Mouse (Mus musculus) brown adipose tissue, adult 24 weeks (tissue): ENCODE measurements around the gene Prkcz. TPM values are rescaled to one million over a fixed set of nuclear protein-coding genes. Genes with fewer than 3 reads are reported as not detected.

ENCODE experiments used
- polyA plus RNA-seq: library from polyadenylated mRNA; stranded (reverse); fragments of >200 nt; gene quantifications from 2 replicates; pipeline ENCODE4 v1.2.4, GENCODE M21; 2012; ENCODE audit not compliant: missing spikeins, insufficient read depth, insufficient read length

Gene Prkcz
- polyA plus RNA-seq, 1 experiment, result not detected

Other genes with a start within 250 kb of the Prkcz start
- gene Ski, start 138.8 kb downstream of the Prkcz start, polyA plus RNA-seq, result 18.9 and 20.2 TPM in 2 replicates
- 18.7 and 21.7 TPM in 2 replicates for gene Faap20, start 111.6 kb downstream of the Prkcz start, polyA plus RNA-seq
- not detected in 2 replicates for gene Gabrd, start 36.8 kb upstream of the Prkcz start, polyA plus RNA-seq
- not detected in 2 replicates for gene Cfap74, start 47.8 kb upstream of the Prkcz start, polyA plus RNA-seq
- 1.1 and 3.7 TPM in 2 replicates for gene Tmem52, start 107.8 kb upstream of the Prkcz start, polyA plus RNA-seq
- 193 and 220 TPM in 2 replicates for gene Gnb1, start 130.0 kb upstream of the Prkcz start, polyA plus RNA-seq
- gene Nadk, start 201.0 kb upstream of the Prkcz start, polyA plus RNA-seq, result 147 and 155 TPM in 2 replicates
- 7.0 and 9.4 TPM in 2 replicates for gene Slc35e2, start 240.1 kb upstream of the Prkcz start, polyA plus RNA-seq